Mouse (Mus musculus) forebrain, embryonic 13.5 days (tissue): ENCODE results near the gene Jund. TPM values are rescaled to one million over a fixed set of nuclear protein-coding genes. Genes with fewer than 3 reads are reported as not detected.

Experiments used
- ATAC-seq: fragments of 200-750 bp; cut with Nextera tagmentation; 2 replicates; pipeline ENCODE4 v1.8.0; 2017
- H3K27ac ChIP-seq: fragments of 300-500 bp; sonication (generic); 2 replicates; pipeline ENCODE4 v1.5.1; 2015; ENCODE audit warnings: inconsistent platforms, mild to moderate bottlenecking, moderate library complexity
- H3K27me3 ChIP-seq: fragments of 300-500 bp; sonication (generic); 2 replicates; pipeline ENCODE4 v1.6.1; 2015; ENCODE audit warnings: mild to moderate bottlenecking, inconsistent platforms
- H3K36me3 ChIP-seq: fragments of 300-500 bp; sonication (generic); 2 replicates; pipeline ENCODE4 v1.6.1; 2015; ENCODE audit warnings: mild to moderate bottlenecking, inconsistent platforms; ENCODE audit not compliant: poor library complexity, severe bottlenecking
- H3K4me1 ChIP-seq: fragments of 300-500 bp; sonication (generic); 2 replicates; pipeline ENCODE4 v1.6.1; 2015; ENCODE audit warnings: inconsistent platforms
- H3K4me2 ChIP-seq: fragments of 300-500 bp; sonication (generic); 2 replicates; pipeline ENCODE4 v1.6.1; 2015; ENCODE audit warnings: inconsistent platforms, mild to moderate bottlenecking, moderate library complexity
- H3K4me3 ChIP-seq: fragments of 300-500 bp; sonication (generic); 2 replicates; pipeline ENCODE4 v1.5.1; 2015; ENCODE audit warnings: mild to moderate bottlenecking, inconsistent platforms
- H3K9ac ChIP-seq: fragments of 300-500 bp; sonication (generic); 2 replicates; pipeline ENCODE4 v1.6.1; 2015; ENCODE audit warnings: mild to moderate bottlenecking, inconsistent platforms
- H3K9me3 ChIP-seq: fragments of 300-500 bp; sonication (generic); replicated peaks from 2 replicates; pipeline ENCODE4 v1.6.1; 2016; ENCODE audit warnings: inconsistent platforms
- WGBS: fragments of 180-500 bp; shearing (Covaris S2); methylation state at CpG from one replicate; pipeline ENCODE4 v1.1.7; 2015; 5-methylcytosine and 5-hydroxymethylcytosine counted together
- polyA plus RNA-seq: library from polyadenylated mRNA; unstranded; fragments of >200 nt; fragmentation: Nextera tagmentation; extraction: Ambion mirVana; gene quantifications from 2 replicates; pipeline ENCODE4 v1.2.1, GENCODE M21; 2015

Jund gene
- polyA plus RNA-seq, 1 experiment from 2014 or later, result 68.8 TPM

DNA sequence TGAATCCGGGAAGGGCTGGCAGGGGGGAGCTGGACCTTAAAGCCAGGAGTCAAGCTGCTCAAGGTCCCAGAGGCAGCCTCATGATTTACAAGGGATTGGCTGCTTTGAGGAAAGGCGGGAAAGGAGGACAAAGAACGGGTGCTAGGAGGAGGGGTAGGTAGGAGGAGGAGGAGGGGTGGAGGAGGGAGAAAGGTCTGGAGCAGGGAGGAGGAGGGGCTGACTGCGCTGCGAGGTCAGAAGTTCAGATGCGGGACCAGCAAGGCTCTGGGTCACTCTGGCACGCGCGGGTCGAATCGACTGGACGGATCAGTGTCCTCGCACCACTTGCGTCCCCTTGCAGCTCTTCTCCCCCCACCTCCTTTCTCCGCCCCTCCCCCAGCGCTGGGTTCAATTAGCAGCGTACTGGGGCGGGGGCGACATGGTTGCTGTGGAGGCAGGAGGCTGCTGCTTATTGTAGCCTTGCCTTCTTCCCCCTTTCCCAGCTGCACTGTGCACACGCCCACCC lies 7.0 kb upstream of the Jund start:
- ATAC-seq, result peak; percentile 73
- H3K36me3 ChIP-seq, result no peaks in the 10 kb centered on the region
- under 1% methylated on average over 20 of the region's 20 CpGs for WGBS

GRCm38 (mm10) chr8:70693636-70694035 lies 5.1 kb upstream of the Jund start:
- Histone ChIP-seq H3K9ac (no peak overlapping the region), H3K4me1 (peaks cover 59% of the 10 kb centered on the region), H3K27me3 (no peaks in the 10 kb centered on the region), H3K9me3 (no peaks in the 10 kb centered on the region), H3K36me3 (no peaks in the 10 kb centered on the region), H3K4me3 (no peak overlapping the region), H3K4me2 (no peak overlapping the region), H3K27ac (no peak overlapping the region)
- WGBS, result 90% methylated on average over 5 of the region's 5 CpGs
- ATAC-seq, result no peak

More for the DNA sequence above, 7.0 kb upstream of the Jund start:
- H3K4me3 ChIP-seq, result peak overlapping the region; percentile 34
- peak overlapping the region; percentile 69 for H3K9ac ChIP-seq
- H3K9me3 ChIP-seq, result no peaks in the 10 kb centered on the region
- H3K27me3 ChIP-seq, result no peaks in the 10 kb centered on the region
- peak overlapping the region; percentile 74 for H3K27ac ChIP-seq
- H3K4me2 ChIP-seq, result peak overlapping the region; percentile 64
- H3K4me1 ChIP-seq, result peaks cover 52% of the 10 kb centered on the region

GRCm38 (mm10) chr8:70695318-70696018 lies 3.3 kb upstream of the Jund start:
- 34% methylated on average over 32 of the region's 32 CpGs for WGBS
- no peak overlapping the region for H3K9ac ChIP-seq
- H3K4me2 ChIP-seq, result no peak overlapping the region

GRCm38 (mm10) chr8:70696019-70696885 lies 2.5 kb upstream of the Jund start:
- Histone ChIP-seq H3K36me3 (0 out of 2 replicates have a peak, but pooled peaks cover under 1% of the 10 kb centered on the region), H3K9ac (peak overlapping the region; percentile 50), H3K4me3 (peak overlapping the region; percentile 26), H3K4me2 (peak overlapping the region; percentile 57), H3K4me1 (peaks cover 53% of the 10 kb centered on the region), H3K27ac (peak overlapping the region; percentile 100), H3K27me3 (no peaks in the 10 kb centered on the region), H3K9me3 (no peaks in the 10 kb centered on the region)
- no peak for ATAC-seq
- 8% methylated on average over 31 of the region's 31 CpGs for WGBS

More at GRCm38 (mm10) chr8:70695318-70696018, 3.3 kb upstream of the Jund start:
- no peak overlapping the region for H3K4me3 ChIP-seq
- peaks cover 50% of the 10 kb centered on the region for H3K4me1 ChIP-seq
- ATAC-seq, result no peak
- H3K36me3 ChIP-seq, result no peaks in the 10 kb centered on the region
- H3K27me3 ChIP-seq, result no peaks in the 10 kb centered on the region
- peak overlapping the region; percentile 100; the same call in 1 of the 2 replicates for H3K27ac ChIP-seq
- H3K9me3 ChIP-seq, result no peaks in the 10 kb centered on the region

GRCm38 (mm10) chr8:70696946-70697345 lies 1.8 kb upstream of the Jund start:
- Histone ChIP-seq H3K9ac (peak overlapping the region; percentile 50), H3K27me3 (no peaks in the 10 kb centered on the region), H3K36me3 (0 out of 2 replicates have a peak, but pooled peaks cover 2% of the 10 kb centered on the region), H3K4me2 (peak overlapping the region; percentile 57), H3K9me3 (no peaks in the 10 kb centered on the region), H3K4me3 (peak overlapping the region; percentile 26), H3K27ac (peak overlapping the region; percentile 100), H3K4me1 (peaks cover 53% of the 10 kb centered on the region)
- WGBS, result 26% methylated on average over 4 of the region's 4 CpGs
- no peak for ATAC-seq

DNA sequence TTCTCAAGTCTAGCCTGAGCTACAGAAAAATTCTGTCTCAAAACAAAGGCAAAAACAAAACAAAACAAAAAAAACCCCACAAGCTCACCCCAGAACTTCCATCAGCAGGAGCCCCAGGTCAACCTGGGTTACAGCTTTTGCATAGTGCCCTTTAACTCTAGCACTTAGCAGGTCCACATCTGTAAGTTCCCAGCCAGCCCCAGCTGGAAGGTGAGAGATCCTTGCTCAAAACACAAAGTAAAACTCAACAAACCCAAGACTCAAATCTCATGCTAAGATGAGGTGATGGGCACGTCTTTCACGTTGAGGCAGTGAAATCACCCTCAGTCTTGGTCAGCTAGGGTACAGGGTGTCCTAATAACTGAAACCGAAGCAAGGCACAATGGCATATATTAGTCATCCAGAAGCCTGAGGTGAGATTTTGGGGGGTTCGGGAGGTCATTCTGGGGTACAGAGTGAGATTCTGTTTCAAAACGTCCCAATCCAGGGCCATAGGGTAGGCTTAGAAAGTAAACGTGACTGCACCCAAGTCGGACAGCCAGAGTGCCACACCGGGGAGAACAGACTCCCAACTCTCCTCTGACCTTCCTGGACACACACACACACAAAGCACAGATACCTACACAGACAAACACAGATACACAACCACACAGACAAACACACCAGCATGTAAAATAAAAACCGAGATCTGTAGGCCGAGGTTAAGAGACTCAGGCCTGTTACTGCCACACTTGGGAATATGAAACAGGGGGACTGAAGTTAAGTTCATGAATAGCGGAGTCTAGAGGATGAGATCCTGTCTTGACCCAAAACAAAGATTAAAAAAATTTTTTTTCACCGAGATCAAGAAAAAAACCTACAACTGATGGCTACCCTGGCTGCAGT lies 1.1 kb upstream of the Jund start:
- Histone ChIP-seq H3K9ac (peak overlapping the region; percentile 61), H3K36me3 (peaks cover 7% of the 10 kb centered on the region; the same call in 1 of the 2 replicates), H3K4me3 (peak overlapping the region; percentile 94), H3K27me3 (no peaks in the 10 kb centered on the region), H3K27ac (peak overlapping the region; percentile 100), H3K4me1 (peaks cover 53% of the 10 kb centered on the region), H3K9me3 (no peaks in the 10 kb centered on the region), H3K4me2 (peak overlapping the region; percentile 75)
- no peak for ATAC-seq
- 69% methylated on average over 12 of the region's 12 CpGs for WGBS

- Histone ChIP-seq H3K4me1 (peaks cover 61% of the 10 kb centered on the region), H3K27me3 (no peaks in the 10 kb centered on the region), H3K27ac (peak overlapping the region; percentile 100), H3K4me3 (peak overlapping the region; percentile 94), H3K36me3 (peaks cover 22% of the 10 kb centered on the region), H3K9me3 (no peaks in the 10 kb centered on the region), H3K9ac (peak overlapping the region; percentile 100), H3K4me2 (peak overlapping the region; percentile 75)
- WGBS, result 0% methylated on average over 63 of the region's 89 CpGs
- peak; percentile 0 for ATAC-seq
These were observed 526 bp downstream of the Jund start for GRCm38 (mm10) chr8:70699116-70699833.

DNA sequence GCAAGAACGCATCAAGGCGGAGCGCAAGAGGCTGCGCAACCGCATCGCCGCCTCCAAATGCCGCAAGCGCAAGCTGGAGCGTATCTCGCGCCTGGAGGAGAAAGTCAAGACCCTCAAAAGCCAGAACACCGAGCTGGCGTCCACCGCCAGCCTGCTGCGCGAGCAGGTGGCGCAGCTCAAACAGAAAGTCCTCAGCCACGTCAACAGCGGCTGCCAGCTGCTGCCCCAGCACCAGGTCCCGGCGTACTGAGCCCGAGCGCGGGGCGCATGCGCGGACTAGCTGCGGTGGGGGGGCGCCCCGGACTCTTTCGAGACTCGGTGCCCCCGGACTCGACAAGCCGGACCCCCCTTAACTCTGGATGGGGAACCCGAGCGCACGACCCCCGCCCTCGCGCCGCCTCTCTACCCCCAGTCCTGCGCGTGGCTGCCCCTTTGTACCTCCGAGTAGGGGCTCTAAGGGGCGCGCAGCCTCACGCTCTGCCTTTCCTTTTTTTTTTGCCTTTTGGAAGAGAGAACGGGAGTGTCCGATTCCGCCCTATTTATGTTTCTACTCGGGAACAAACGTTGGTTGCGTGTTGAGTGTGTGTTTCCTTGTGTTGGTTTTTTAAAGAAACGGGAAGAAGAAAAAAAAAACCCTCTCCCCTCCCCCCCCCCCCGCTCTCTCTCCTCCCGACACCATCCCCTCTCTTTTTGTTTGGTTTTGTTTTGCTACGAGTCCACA lies 1.2 kb downstream of the Jund start:
- under 1% methylated on average over 59 of the region's 59 CpGs for WGBS
- H3K4me1 ChIP-seq, result peaks cover 60% of the 10 kb centered on the region
- peak; percentile 17 for ATAC-seq

DNA sequence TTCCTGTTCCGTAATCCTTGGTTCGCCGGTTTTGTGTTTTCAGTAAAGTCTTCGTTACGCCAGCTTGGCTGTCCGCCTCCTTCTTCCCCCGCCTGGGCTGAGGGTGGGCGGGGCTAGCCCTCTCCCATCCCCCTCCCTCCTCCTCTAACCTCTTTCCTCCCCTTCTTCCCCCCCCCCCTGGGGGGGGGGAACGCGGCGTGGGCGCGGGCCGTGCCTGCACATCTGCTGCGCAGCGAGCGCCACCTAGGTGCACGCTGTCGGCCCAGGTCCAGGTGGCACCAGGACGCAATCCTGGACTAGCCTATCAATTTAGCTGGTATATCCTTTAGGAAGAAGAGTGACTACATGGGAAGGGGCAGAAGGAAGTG lies 1.8 kb downstream of the Jund start:
- H3K4me1 ChIP-seq, result peaks cover 55% of the 10 kb centered on the region
- peaks cover 22% of the 10 kb centered on the region for H3K36me3 ChIP-seq
- peak overlapping the region; percentile 100 for H3K9ac ChIP-seq
- no peaks in the 10 kb centered on the region for H3K9me3 ChIP-seq
- under 1% methylated on average over 20 of the region's 20 CpGs for WGBS
- ATAC-seq, result peak; percentile 31
- peak overlapping the region; percentile 100 for H3K27ac ChIP-seq
- no peaks in the 10 kb centered on the region for H3K27me3 ChIP-seq
- peak overlapping the region; percentile 94 for H3K4me3 ChIP-seq
- peak overlapping the region; percentile 75 for H3K4me2 ChIP-seq

More for the DNA sequence above, 1.2 kb downstream of the Jund start:
- peak overlapping the region; percentile 100 for H3K27ac ChIP-seq
- peak overlapping the region; percentile 75 for H3K4me2 ChIP-seq
- H3K27me3 ChIP-seq, result no peaks in the 10 kb centered on the region
- H3K4me3 ChIP-seq, result peak overlapping the region; percentile 94
- no peaks in the 10 kb centered on the region for H3K9me3 ChIP-seq
- H3K9ac ChIP-seq, result peak overlapping the region; percentile 100
- H3K36me3 ChIP-seq, result peaks cover 22% of the 10 kb centered on the region
